Mouse (Mus musculus): ENCODE data around the gene Arhgap11a.

The Arhgap11a gene

DNA sequence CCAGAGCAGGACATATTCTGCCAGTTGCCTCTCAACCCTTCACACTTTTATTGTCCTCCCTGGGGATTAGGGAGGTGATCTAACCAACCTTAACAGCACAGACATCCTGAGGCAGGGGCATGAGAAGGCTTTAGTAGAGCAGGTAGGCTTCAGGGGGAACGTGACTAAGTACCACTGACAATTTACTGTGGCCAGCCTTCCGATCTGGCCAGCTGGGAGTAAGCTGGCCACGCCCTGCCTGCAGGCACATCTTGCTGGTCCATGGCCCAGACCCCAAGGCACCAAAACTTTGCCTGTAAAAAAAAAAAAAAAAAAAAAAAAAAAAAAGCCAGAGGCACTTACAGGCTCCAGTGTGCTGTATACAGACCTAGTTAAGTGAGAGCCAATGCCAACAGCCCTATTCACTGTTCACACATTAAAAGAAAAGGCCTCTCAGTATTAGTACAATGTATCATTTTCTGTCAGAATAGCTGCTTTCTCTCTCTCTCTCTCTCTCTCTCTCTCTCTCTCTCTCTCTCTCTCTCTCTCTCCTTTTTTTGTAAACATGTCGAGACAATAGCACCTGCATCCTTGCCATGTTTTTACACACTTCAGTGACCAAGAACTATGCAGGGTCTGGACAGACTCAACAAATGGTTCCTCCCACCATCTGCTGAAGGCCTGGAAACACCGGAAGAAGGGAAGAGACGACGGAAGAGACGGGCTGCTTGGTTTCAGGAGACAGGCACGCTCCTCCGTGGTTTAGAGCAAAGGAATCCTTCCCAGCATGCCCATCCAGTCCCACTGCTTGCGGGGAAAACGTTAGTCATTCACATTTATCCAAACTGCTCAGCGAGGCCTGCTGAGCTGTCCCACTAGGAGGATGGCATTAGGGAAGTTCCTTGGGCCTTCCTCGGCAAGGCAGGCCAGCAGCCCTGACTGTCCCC, 30.5 kb downstream of the Arhgap11a start:
- no peak for DNase-seq

DNA sequence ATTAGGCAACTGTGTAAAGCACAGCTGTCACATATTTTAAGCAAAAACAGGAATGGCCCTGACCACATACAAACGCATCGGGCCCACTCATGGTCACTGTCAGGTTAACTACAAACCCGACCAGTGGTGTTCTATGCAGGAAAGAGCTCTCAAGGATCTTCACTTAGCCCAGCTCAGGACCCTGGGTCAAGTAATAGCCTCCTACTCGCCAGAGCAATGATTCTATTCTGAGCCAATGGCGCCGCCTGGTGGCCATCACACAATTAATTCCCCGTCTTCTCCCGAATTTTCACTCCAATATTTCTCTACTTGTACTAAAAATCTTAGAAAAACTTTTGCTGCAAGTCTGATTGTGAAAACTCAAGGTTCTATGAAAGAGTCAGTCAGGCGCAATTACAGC, 40.8 kb downstream of the Arhgap11a start:
- DNase-seq: peak; percentile 87

DNA sequence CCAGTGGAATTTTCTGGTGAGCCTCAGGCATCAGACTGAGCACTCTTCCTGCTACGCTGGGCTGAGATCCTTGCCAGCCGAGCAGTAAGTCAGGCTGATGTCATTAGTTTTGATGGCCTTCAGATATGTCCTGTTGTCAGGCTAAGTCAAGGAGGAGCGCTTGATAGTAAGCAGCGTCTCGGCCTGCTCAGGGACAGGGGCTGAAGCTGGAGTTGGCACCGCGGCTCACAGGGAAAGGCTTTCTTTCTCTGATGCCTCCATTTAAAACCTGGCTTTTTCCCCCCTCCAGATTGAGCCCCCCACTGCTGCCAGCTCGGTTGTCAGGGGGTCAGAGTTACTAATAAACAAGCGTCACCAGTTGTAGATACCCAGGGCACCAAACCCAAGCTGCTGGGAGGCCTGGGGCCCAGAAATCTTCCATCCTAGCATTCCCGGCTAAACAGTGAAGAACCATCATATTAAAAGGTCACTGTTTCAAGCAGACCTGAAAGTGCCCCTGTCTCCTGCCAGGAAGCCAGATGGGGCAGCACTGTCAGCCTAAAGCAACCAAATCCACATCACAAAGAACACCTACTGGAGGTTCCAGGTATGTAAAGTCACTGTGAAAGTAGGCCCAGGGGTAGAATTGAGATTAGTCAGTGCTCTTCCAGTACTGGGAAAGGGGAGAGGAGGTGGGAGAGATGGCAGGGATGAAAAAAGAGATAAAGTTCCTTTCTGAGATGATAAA, 41.4 kb downstream of the Arhgap11a start:
- no peak for DNase-seq

DNA sequence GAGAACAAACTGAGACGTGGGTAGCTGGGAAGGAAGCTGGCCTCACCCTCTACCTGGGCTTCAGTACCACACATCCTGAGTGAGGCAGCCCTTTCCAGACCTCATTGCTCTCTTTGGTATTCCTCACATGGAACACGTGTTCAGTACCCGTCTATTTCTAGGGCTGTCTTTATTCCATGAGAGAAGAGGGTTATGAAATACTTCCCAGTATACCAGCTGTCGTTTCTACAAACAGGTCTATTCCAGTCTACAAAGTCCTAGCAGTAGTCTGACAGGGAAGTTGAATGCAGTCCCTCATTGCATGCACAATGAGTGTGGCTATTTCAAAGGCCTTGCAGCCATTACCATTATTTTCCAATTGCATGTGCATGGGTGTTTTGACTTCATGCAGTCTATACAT, 42.7 kb downstream of the Arhgap11a start:
- DNase-seq: no peak

DNA sequence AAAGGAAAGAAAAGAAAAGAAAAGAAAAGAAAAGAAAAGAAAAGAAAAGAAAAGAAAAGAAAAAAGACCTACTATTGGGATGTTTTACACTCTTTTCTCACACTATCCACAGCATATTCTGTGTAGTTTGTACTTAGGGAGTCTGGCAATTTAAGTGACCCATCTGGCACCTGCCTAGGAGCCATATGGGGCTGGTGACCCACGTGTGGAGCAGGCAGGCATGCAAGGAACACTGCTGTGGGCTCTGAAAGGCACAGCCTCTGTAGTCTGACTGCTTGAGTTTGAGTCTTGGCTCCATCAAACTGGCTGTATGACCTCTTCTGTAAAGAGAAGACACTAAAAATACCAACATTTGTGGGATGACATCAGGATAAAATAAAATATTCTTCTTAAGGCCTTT, 44.7 kb downstream of the Arhgap11a start:
- DNase-seq: no peak

DNA sequence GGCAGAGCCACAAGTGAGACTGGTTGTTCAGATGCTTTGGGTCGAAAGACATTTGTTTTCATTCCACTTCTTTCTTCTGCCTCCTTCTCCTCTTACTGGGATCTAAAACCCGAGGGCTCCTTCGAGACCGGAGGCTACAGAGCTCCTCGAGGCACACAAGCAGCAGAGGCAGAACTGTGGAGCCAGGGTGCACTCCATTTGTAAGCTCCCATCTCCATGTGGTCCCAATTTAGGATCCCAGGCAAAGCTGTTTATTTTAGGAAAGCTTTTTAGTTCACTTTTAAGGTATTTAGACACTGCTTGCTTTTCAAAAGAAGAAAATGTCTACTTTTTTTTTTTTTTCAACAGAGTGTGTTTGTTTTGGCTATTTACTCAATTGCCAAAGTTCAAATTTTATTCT, 47.6 kb downstream of the Arhgap11a start:
- DNase-seq: no peak

DNA sequence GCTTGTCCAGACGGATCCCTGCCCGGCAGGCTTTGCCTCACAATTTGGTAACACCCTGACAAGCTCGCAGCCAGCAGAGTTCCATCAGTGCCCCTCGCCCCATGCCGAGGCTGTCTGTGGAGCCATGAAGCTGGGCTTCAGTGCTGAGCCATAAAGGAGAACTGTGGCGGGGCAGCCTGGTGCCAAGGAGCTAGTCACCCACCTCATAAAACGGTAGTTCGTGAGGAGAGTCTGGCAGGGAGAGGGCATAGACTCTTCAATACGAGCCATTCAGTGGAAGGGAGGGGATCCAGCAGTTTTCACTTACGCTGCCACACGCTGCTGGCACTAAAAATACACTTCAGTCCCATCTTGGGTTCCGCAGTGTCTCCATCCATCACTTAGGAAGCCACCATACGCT, 49.9 kb downstream of the Arhgap11a start:
- DNase-seq: no peak

DNA sequence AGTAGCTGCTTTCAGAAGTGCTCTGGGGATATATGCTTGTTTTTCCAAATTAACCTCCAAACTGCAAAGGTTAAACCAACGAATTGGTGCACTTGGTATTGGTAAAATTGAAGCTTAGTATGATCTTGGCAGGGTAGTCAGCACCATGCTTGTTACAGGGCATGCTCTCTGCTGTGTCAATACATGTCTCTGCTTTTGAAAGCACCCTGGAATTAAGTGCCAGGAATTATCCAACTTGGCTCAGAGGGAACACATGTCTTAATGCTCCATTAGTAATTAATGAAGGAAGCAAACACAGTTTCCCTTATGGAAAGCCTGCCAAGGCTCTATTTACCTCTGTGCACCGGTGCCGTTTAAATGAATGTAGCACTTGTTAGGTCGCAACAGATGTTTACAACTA, 53.3 kb downstream of the Arhgap11a start:
- no peak for DNase-seq

DNA sequence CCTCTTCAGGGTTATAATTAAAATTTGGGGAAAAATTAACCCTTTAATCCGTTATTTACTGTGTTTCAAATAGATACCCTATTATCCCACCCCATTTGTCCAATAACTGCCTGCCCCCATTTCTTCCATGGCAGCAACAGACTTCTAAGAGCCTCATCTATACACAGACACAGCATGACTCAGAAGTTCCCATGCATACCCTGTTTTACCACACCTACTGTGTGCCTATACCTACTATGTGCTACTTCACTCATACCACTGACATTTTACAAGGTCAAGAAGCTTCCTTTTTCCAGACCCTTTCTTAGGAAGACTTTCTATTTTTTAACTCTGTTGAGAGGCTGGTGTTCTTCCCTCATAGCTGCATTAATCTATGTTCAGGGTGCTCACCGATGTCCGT, 54.9 kb downstream of the Arhgap11a start:
- no peak for DNase-seq

DNA sequence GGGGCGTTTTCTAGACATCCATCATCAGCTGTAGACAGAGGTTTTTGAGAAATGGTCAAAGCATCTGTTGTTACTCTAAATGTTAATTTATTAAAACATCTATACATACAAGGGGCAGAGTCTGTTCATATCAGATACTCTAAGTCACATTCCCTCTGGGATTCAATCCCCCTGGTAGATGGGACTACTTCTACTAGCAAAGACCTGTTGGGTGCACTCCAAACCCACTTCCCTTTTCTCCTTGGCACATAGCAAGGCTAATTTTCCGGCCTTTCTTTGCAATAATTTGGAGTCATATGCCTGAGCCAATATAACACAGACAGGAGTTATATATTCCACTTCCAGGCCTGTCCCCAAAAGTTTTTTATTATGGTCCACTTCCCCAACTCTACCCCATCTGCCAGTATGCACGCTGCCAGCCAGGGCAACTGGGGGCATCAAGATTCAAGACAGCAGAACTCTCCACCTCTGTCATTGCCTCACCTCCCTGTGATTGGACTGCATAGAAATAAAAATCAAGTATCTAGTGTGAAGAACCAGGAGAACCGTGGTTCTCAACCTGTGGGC, 59.6 kb downstream of the Arhgap11a start:
- no peak for DNase-seq

DNA sequence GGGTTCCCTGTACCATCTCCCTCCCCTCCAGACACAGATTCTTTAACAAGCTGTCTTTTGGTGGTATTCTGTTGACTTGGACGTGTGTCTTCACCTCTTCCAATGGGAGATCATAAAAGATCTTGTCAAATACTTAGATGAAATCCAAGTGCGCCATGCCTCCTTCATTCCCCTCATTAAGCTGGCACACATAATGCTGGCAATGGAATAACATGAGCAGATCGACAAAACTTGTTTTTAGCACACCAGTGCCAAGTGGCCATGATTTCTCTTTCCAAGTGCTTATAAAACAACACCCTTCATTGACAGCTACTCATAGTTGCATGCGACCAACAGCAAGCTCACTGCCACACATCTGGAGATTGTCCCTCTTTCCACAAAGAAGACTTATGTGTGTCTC, 60.6 kb downstream of the Arhgap11a start:
- DNase-seq: no peak

DNA sequence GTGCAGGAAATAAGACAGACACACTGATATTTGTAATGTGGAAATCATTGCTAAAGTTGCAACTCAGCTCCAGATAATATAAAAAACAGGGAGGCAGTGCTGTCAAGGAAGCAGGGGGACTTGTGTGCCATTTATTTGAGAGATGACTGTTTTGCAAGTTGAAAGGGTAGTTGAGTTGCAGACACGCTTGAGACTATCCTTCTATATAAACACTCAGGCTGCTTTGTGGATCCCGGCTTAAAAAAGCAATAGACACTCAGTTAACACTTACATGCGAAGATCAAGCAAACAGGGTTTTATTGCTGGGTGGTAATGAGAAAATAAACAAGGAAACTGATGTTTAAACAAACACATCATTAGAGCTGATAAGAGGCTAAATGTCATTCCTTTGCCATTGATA, 63.6 kb downstream of the Arhgap11a start:
- DNase-seq: no peak

DNA sequence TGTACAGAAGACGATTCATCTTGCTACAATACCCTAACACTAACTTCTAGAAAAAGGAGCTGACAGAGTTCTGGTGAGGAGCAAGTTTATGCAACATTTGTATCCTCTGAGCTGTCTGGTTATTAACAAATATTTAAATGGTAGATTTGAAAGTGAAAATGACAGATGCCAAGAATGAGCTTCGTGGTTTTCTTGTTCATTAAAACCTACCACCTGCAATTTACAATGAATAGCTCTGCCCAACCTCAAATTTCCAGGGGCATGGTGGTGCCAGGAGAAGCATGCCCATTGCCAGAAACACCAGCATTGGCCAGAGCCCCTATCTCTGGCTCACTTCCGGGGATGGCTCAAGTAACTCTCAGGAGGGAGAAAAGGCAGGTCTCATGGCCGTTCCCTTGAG, 66.9 kb downstream of the Arhgap11a start:
- DNase-seq: no peak

All from kidney, postnatal 4 days (tissue).